8 mouse cellular contexts compared by ENCODE assay signal in the genomic region with DNA sequence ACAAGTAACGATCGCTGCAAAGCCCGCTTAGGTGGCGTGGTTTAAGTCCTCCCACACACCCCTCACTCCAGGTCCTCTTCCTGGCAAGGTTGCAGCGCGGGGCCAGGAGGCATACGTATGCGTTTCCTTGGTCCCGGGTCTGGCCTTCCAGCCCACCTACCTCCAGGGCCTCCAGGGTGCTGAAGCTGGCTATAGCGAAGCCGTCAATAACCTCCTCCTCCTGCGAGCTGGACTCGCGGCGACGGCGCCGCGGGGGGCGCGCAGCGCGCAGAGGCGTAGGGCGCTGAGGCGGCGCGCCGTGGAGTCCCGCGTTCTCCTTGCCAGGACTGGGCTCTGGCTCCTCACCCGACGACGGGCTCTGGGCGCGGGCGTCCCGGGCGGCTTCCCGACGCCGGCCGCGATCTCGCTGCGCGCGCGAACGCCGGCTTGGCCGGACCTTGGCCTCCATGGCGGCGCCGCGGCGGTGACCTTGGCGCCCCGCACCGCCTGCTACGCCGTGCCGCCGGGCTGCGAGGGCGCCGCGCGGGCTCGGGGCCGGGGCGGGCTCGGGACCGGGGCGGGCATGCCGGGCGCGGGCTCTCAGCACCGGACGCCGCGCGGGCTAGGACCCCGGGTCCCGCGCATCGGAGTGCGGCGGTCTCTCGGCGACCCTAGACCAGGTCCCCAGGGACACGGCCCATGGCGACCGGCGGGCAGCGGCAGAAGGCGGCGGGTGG. TPM values are rescaled to one million over a fixed set of nuclear protein-coding genes. Genes with fewer than 3 reads are reported as not detected.
DNase-seq lines count a peak whose midpoint lies in the region; ATAC-seq and TF ChIP-seq lines count a peak whose summit lies in the region.

No protein-coding gene starts in this region.

- no peaks in the 10 kb centered on the region for H3K27me3 ChIP-seq in lung, embryonic 14.5 days (ENCODE audit: insufficient read depth, low read length)

- under 1% methylated on average over 87 of the region's 98 CpGs for WGBS in lung, embryonic 14.5 days

- no peaks in the 10 kb centered on the region for H3K9me3 ChIP-seq in lung, embryonic 14.5 days (ENCODE audit: low read depth, low read length)

- peaks cover 7% of the 10 kb centered on the region for H3K4me1 ChIP-seq in lung, embryonic 14.5 days (ENCODE audit: insufficient read depth)

- H3K9ac ChIP-seq in lung, embryonic 14.5 days, result peak overlapping the region; percentile 87

- no peak for TF ChIP-seq CTCF in layer of hippocampus, adult 2 months (conservative IDR thresholded peaks at IDR 0.05)
- TF ChIP-seq CTCF in lung, embryonic 14.5 days (IDR thresholded peaks at IDR 0.05; ENCODE audit: low read depth), result no peak

- no peaks in the 10 kb centered on the region for H3K36me3 ChIP-seq in lung, embryonic 14.5 days (ENCODE audit: insufficient read depth)

- no peak for DNase-seq in layer of hippocampus, adult 2 months (ENCODE audit: low spot score in 2 of 2)
- no peak for DNase-seq in layer of hippocampus, adult 8-10 months (ENCODE audit: low spot score in 2 of 2)
- peak; percentile 31 for DNase-seq in brain, adult 2 months (ENCODE audit: low read depth, low spot score)
- peak; percentile 56 for DNase-seq in lung, embryonic 14.5 days
- peak; percentile 41 for DNase-seq in retina, embryonic 14.5 days (ENCODE audit: low spot score)
- DNase-seq in urinary bladder, postnatal 25 days (ENCODE audit: low spot score), result no peak

- peak overlapping the region; percentile 95 for H3K4me2 ChIP-seq in lung, embryonic 14.5 days

- H3K4me3 ChIP-seq in layer of hippocampus, adult 2 months, result peak overlapping the region; percentile 87
- H3K4me3 ChIP-seq in lung, embryonic 14.5 days (ENCODE audit: low read depth, low read length), result peak overlapping the region; percentile 86

- H3K27ac ChIP-seq in layer of hippocampus, adult 2 months, result peak overlapping the region; percentile 94
- H3K27ac ChIP-seq in lung, embryonic 14.5 days (ENCODE audit: low read depth), result peak overlapping the region; percentile 80

- ATAC-seq in erythroid progenitor cell, adult 5-6 weeks (replicated peaks; ENCODE audit: low FRiP score, poor library complexity, severe bottlenecking), result peak; percentile 31; the same call in 1 of the 2 replicates
- ATAC-seq in inflammation-experienced regulatory T-cells, adult 6 months, result peak; percentile 12
- peak; percentile 15 for ATAC-seq in lung, embryonic 14.5 days (ENCODE audit: insufficient read depth)

RNA-seq across cellular contexts. Expression of a gene that starts 0.4 kb away (rescaled TPM):
- total RNA-seq in layer of hippocampus, adult 2 months (2021), result 10 to 100 TPM; 79.9 to 94.0 TPM
- 10 to 100 TPM; 64.9 to 81.4 (median 71.7) TPM for total RNA-seq in layer of hippocampus, adult 8-10 months (2022)
- total RNA-seq in erythroid progenitor cell, adult 5-6 weeks (2015; ENCODE audit: low replicate concordance), result 12.6 and 32.4 TPM in 2 replicates
- total RNA-seq in erythroid progenitor cell, adult 5-6 weeks (2017; ENCODE audit: low replicate concordance), result 13.6 and 17.1 TPM in 2 replicates
- 1 to 10 TPM; 4.2 to 9.1 (median 6.6) TPM for polyA plus RNA-seq in inflammation-experienced regulatory T-cells, adult 6 months (2017; shearing (Covaris generic))
- 19.2 and 20.9 TPM in 2 replicates for polyA plus RNA-seq in lung, embryonic 14.5 days (2014; fragmentation: Nextera tagmentation; extraction: Ambion mirVana)

Comparison
In these comparisons a context has a peak if more than half of its experiments do, and no peak if none do; other contexts are left out.
1. DNase-seq: peak in brain, adult 2 months (single experiment), lung, embryonic 14.5 days (single experiment) and retina, embryonic 14.5 days (single experiment); none in layer of hippocampus, adult 2 months (0 of 2), layer of hippocampus, adult 8-10 months (0 of 2) and urinary bladder, postnatal 25 days (single experiment).
2. Peak in every context shown above with its lines, with median percentiles within 50 percentile points of each other: ATAC-seq.